Mouse (Mus musculus) kidney, embryonic 15.5 days (tissue): ENCODE results near the gene Eri3. TPM values are rescaled to one million over a fixed set of nuclear protein-coding genes. Genes with fewer than 3 reads are reported as not detected.

Experiments used
- ATAC-seq: fragments of 200-750 bp; cut with Nextera tagmentation; replicated peaks from 2 replicates; pipeline ENCODE4 v1.8.0; 2017; ENCODE audit warnings: moderate TSS enrichment; ENCODE audit not compliant: low FRiP score
- H3K27ac ChIP-seq: fragments of 300-500 bp; sonication (generic); 2 replicates; pipeline ENCODE4 v1.5.1; 2015; ENCODE audit warnings: mild to moderate bottlenecking, inconsistent platforms
- H3K27me3 ChIP-seq: fragments of 300-500 bp; sonication (generic); 2 replicates; pipeline ENCODE4 v1.6.1; 2015; ENCODE audit warnings: inconsistent platforms
- H3K36me3 ChIP-seq: fragments of 300-500 bp; sonication (generic); 2 replicates; pipeline ENCODE4 v1.6.1; 2015; ENCODE audit warnings: inconsistent platforms
- H3K4me1 ChIP-seq: fragments of 300-500 bp; sonication (generic); 2 replicates; pipeline ENCODE4 v1.6.1; 2015; ENCODE audit warnings: inconsistent platforms
- H3K4me2 ChIP-seq: fragments of 300-500 bp; sonication (generic); 2 replicates; pipeline ENCODE4 v1.6.1; 2015; ENCODE audit warnings: moderate library complexity, mild to moderate bottlenecking, inconsistent platforms
- H3K4me3 ChIP-seq: fragments of 300-500 bp; sonication (generic); replicated peaks from 2 replicates; pipeline ENCODE4 v1.5.1; 2015; ENCODE audit warnings: mild to moderate bottlenecking, inconsistent platforms
- H3K9ac ChIP-seq: fragments of 300-500 bp; sonication (generic); 2 replicates; pipeline ENCODE4 v1.6.1; 2015; ENCODE audit warnings: mild to moderate bottlenecking, inconsistent platforms
- H3K9me3 ChIP-seq: fragments of 300-500 bp; sonication (generic); replicated peaks from 2 replicates; pipeline ENCODE4 v1.6.1; 2016; ENCODE audit warnings: inconsistent platforms
- WGBS: fragments of 180-500 bp; shearing (Covaris S2); methylation state at CpG from one replicate; pipeline ENCODE4 v1.1.7; 2015; ENCODE audit warnings: mixed read lengths; 5-methylcytosine and 5-hydroxymethylcytosine counted together
- polyA plus RNA-seq: library from polyadenylated mRNA; unstranded; fragments of >200 nt; fragmentation: Nextera tagmentation; extraction: Ambion mirVana; gene quantifications from 2 replicates; pipeline ENCODE4 v1.2.1, GENCODE M21; 2015

Eri3 gene
- polyA plus RNA-seq, 1 experiment from 2014 or later, result 149 TPM

- 90% methylated on average over 2 of the region's 2 CpGs for WGBS
- 0 out of 2 replicates have a peak, but pooled peaks cover 4% of the 10 kb centered on the region for H3K4me1 ChIP-seq
- H3K27me3 ChIP-seq, result no peaks in the 10 kb centered on the region
- H3K4me2 ChIP-seq, result no peak overlapping the region
- H3K9me3 ChIP-seq, result no peaks in the 10 kb centered on the region
- no peak overlapping the region for H3K27ac ChIP-seq
- H3K4me3 ChIP-seq, result no peak overlapping the region
- H3K9ac ChIP-seq, result no peak overlapping the region
- peaks cover 78% of the 10 kb centered on the region for H3K36me3 ChIP-seq
- no peak for ATAC-seq
Observed at GRCm38 (mm10) chr4:117585995-117586394, 35.8 kb downstream of the Eri3 start.

DNA sequence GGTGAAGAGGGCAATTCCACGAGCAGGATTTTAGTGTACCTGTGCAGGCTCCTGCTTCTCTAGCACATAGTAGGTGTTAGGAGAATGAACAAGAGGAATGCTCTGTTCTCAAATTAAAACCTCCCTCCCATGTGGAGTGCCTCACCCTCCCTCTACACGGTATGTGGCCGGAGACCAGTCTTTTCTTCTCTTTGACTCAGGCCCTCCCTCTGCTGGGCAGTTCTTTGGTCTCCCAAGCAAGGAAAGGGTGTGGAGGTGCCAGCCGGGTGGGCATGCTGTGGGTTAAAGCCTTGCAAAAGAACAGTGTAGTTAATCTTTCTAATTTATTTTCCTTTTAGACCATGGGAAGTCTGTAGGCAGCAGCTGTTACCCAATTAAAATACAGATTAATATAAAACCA, 37.3 kb downstream of the Eri3 start:
- WGBS, result 56% methylated on average over 4 of the region's 4 CpGs
- H3K27ac ChIP-seq, result no peak overlapping the region
- H3K9me3 ChIP-seq, result no peaks in the 10 kb centered on the region
- no peaks in the 10 kb centered on the region for H3K4me1 ChIP-seq
- peaks cover 86% of the 10 kb centered on the region for H3K36me3 ChIP-seq
- H3K27me3 ChIP-seq, result no peaks in the 10 kb centered on the region
- H3K9ac ChIP-seq, result no peak overlapping the region
- ATAC-seq, result no peak
- H3K4me2 ChIP-seq, result no peak overlapping the region
- H3K4me3 ChIP-seq, result no peak overlapping the region

- Histone ChIP-seq H3K4me3 (no peak overlapping the region), H3K27me3 (no peaks in the 10 kb centered on the region), H3K27ac (no peak overlapping the region), H3K36me3 (peaks cover 86% of the 10 kb centered on the region), H3K4me1 (no peaks in the 10 kb centered on the region), H3K9ac (no peak overlapping the region), H3K9me3 (no peaks in the 10 kb centered on the region), H3K4me2 (no peak overlapping the region)
- no peak for ATAC-seq
- WGBS, result 45% methylated on average over 8 of the region's 8 CpGs
Observed at GRCm38 (mm10) chr4:117589081-117589660, 39.0 kb downstream of the Eri3 start.

- WGBS, result 92% methylated on average over 2 of the region's 2 CpGs
- Histone ChIP-seq H3K36me3 (peaks cover 87% of the 10 kb centered on the region), H3K4me2 (no peak overlapping the region), H3K9me3 (no peaks in the 10 kb centered on the region), H3K4me3 (no peak overlapping the region), H3K9ac (no peak overlapping the region), H3K4me1 (no peaks in the 10 kb centered on the region), H3K27me3 (no peaks in the 10 kb centered on the region), H3K27ac (no peak overlapping the region)
- no peak for ATAC-seq
Observed at GRCm38 (mm10) chr4:117590781-117591180, 40.6 kb downstream of the Eri3 start.

DNA sequence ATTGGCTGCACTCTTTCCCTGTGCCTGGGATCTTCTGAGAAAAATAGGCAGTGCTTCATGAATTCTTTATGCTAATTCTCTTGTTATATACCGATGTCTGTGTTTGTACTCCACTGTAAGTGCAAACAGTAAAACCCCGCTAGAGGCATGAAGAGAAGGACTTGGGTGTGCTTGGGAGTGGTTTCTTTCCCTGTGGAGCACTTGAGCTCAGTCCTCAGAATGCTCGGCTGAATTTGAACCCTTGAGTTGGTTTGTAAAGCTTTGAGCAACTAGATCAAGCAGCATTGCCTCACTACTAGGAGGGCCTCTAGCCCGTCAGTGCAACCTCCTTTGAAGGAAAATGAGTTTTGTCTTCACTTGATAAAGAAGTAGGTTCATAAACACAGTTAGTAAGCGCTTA, 42.0 kb downstream of the Eri3 start:
- no peak overlapping the region for H3K4me3 ChIP-seq
- H3K4me2 ChIP-seq, result no peak overlapping the region
- H3K4me1 ChIP-seq, result no peaks in the 10 kb centered on the region
- H3K36me3 ChIP-seq, result peaks cover 91% of the 10 kb centered on the region
- no peak for ATAC-seq
- H3K9ac ChIP-seq, result no peak overlapping the region
- 92% methylated on average over 5 of the region's 5 CpGs for WGBS
- H3K27me3 ChIP-seq, result no peaks in the 10 kb centered on the region
- no peaks in the 10 kb centered on the region for H3K9me3 ChIP-seq
- H3K27ac ChIP-seq, result no peak overlapping the region

DNA sequence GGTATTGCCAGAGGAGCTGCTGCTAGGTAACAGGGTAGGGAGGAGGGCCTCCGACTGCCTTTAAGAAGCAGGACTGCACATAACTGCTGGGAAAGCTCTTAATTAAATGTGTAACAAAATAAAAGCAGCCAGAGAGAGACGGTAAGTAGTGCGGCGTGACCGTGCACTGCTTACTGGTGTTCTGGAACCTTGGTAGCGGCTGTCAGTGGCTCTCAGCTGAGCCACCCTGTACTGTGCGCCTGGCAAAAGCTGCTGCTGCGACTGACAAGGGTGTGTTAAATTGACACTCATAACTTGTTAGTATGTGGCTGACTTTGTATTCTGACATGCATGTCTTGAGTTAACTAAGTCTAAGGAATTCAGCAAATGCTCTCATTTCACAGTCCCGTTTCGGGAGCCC, 45.1 kb downstream of the Eri3 start:
- H3K4me3 ChIP-seq, result no peak overlapping the region
- H3K27me3 ChIP-seq, result no peaks in the 10 kb centered on the region
- 85% methylated on average over 10 of the region's 10 CpGs for WGBS
- peaks cover 4% of the 10 kb centered on the region; the same call in 1 of the 2 replicates for H3K4me1 ChIP-seq
- H3K9ac ChIP-seq, result no peak overlapping the region
- H3K36me3 ChIP-seq, result peaks cover 93% of the 10 kb centered on the region
- no peak overlapping the region for H3K27ac ChIP-seq
- no peak overlapping the region for H3K4me2 ChIP-seq
- no peak for ATAC-seq
- H3K9me3 ChIP-seq, result no peaks in the 10 kb centered on the region

- Histone ChIP-seq H3K4me2 (no peak overlapping the region), H3K36me3 (peaks cover 59% of the 10 kb centered on the region), H3K27ac (no peak overlapping the region), H3K4me1 (peaks cover 27% of the 10 kb centered on the region), H3K4me3 (no peak overlapping the region), H3K27me3 (no peaks in the 10 kb centered on the region), H3K9ac (no peak overlapping the region), H3K9me3 (no peaks in the 10 kb centered on the region)
- 72% methylated on average over 7 of the region's 7 CpGs for WGBS
- ATAC-seq, result no peak
Observed at GRCm38 (mm10) chr4:117599986-117600565, 49.9 kb downstream of the Eri3 start.

- ATAC-seq, result peak; percentile 30; the same call in 1 of the 2 replicates
- Histone ChIP-seq H3K9me3 (no peaks in the 10 kb centered on the region), H3K9ac (no peak overlapping the region), H3K27ac (no peak overlapping the region; the same call in 1 of the 2 replicates), H3K4me2 (no peak overlapping the region), H3K4me1 (peaks cover 40% of the 10 kb centered on the region), H3K27me3 (no peaks in the 10 kb centered on the region), H3K36me3 (peaks cover 47% of the 10 kb centered on the region), H3K4me3 (no peak overlapping the region)
- WGBS, result 24% methylated on average over 5 of the region's 5 CpGs
Observed at GRCm38 (mm10) chr4:117601338-117601776, 51.2 kb downstream of the Eri3 start.

- H3K27ac ChIP-seq, result no peak overlapping the region
- no peak overlapping the region for H3K4me2 ChIP-seq
- H3K9me3 ChIP-seq, result no peaks in the 10 kb centered on the region
- ATAC-seq, result peak; percentile 43
- no peak overlapping the region for H3K9ac ChIP-seq
- no peaks in the 10 kb centered on the region for H3K27me3 ChIP-seq
- H3K36me3 ChIP-seq, result peaks cover 21% of the 10 kb centered on the region
- WGBS, result 33% methylated on average over 16 of the region's 16 CpGs
- no peak overlapping the region for H3K4me3 ChIP-seq
- H3K4me1 ChIP-seq, result peaks cover 51% of the 10 kb centered on the region
Observed at GRCm38 (mm10) chr4:117605099-117605953, 55.2 kb downstream of the Eri3 start.

GRCm38 (mm10) chr4:117605954-117606227, 55.7 kb downstream of the Eri3 start:
- Histone ChIP-seq H3K4me2 (no peak overlapping the region), H3K9me3 (no peaks in the 10 kb centered on the region), H3K4me3 (no peak overlapping the region), H3K27ac (no peak overlapping the region), H3K9ac (no peak overlapping the region), H3K36me3 (peaks cover 19% of the 10 kb centered on the region), H3K4me1 (peaks cover 46% of the 10 kb centered on the region), H3K27me3 (no peaks in the 10 kb centered on the region)
- ATAC-seq, result no peak
- WGBS, result 29% methylated on average over 1 of the region's 1 CpGs

DNA sequence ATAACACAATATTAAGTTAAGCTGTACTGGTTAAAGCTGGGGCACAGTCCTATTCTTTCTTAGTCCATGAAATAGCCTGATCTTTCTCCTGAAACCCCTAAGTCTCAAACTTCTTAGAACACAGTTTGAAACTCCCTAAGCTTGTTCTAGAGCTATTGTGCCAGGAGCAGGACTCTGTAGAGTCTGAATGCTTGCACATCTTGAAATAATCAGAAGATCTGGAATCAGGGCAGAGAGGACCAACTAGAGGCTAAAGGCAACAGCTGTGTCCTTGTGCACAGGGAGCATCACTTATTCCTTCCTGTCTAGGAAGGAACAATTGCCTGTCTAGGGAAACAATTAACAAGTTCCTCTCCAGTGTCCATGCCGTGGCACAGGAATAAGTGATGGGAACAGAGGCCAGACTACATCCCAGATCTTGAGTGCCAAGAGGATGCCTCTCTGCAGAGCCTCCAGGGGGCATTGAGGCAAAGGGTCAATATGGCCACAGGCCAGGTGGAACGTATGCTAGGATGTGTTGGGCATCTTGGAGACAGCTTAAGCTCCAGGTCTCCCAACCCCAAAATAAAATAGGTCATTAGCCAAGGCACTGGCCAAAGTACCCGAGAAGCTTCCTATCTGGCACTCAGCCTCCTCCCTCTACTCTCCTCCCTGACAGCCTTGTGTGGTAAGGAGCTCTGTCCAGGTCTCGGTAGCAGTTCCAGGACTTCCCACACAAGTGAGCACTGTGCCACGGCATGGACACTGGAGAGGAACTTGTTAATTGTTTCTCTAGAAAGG, 56.9 kb downstream of the Eri3 start:
- WGBS, result 84% methylated on average over 5 of the region's 5 CpGs
- Histone ChIP-seq H3K27me3 (no peaks in the 10 kb centered on the region), H3K9me3 (no peaks in the 10 kb centered on the region), H3K9ac (no peak overlapping the region), H3K4me2 (no peak overlapping the region), H3K4me1 (peaks cover 41% of the 10 kb centered on the region), H3K36me3 (peaks cover 31% of the 10 kb centered on the region), H3K27ac (no peak overlapping the region), H3K4me3 (no peak overlapping the region)
- ATAC-seq, result no peak

GRCm38 (mm10) chr4:117608265-117608664, 58.1 kb downstream of the Eri3 start:
- no peak for ATAC-seq
- H3K4me3 ChIP-seq, result no peak overlapping the region
- H3K9ac ChIP-seq, result no peak overlapping the region
- no peaks in the 10 kb centered on the region for H3K9me3 ChIP-seq
- no peaks in the 10 kb centered on the region for H3K27me3 ChIP-seq
- H3K4me1 ChIP-seq, result peaks cover 43% of the 10 kb centered on the region
- H3K36me3 ChIP-seq, result peaks cover 38% of the 10 kb centered on the region
- WGBS, result 68% methylated on average over 9 of the region's 9 CpGs
- no peak overlapping the region for H3K4me2 ChIP-seq
- no peak overlapping the region for H3K27ac ChIP-seq
